Mouse (Mus musculus): ENCODE data around the gene Col6a4. TPM values are rescaled to one million over a fixed set of nuclear protein-coding genes. Genes with fewer than 3 reads are reported as not detected.
A peak's percentile ranks its signal among the peaks of the same experiment; 100 is the strongest.

Gene Col6a4
- polyA plus RNA-seq, 1 experiment: not detected

DNA sequence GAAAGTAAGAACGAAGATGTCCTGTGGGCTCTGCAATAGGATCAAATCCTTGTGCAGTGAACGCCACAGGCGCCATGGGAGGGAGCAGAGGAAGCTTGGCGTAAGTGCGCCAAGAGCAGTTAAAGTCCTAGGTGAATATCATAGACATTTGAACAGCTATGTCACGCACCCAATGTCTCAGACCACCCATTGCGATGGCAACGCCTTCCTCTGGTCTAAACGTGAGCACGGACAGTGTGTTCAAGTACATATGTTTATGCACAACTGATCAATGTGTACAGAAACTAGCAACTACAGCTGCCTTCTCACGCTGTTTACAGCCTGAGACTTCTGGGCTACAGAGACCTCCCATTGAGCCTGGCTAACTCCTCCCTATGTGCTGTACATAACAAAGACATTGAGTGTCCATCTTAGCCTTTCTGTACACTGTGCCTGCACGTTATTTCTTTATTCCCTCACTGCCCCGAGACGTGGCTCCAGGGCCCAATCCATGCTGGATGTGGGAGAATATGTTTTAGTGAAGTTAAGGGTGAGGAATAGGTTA is 125.2 kb downstream of the Col6a4 start:
- Histone ChIP-seq H3K9ac (ENCODE audit: low read depth, poor library complexity, severe bottlenecking) (no peak overlapping the region), H3K36me3 (ENCODE audit: control insufficient read depth, insufficient read depth, low read length, poor library complexity, severe bottlenecking) (no peaks in the 10 kb centered on the region), H3K9me3 (replicated peaks; ENCODE audit: control insufficient read depth, insufficient read depth, low read length, poor library complexity, severe bottlenecking) (no peaks in the 10 kb centered on the region), H3K27ac (ENCODE audit: insufficient read depth, low read length) (no peak overlapping the region), H3K4me1 (ENCODE audit: control insufficient read depth, insufficient read depth, low read length) (peaks cover 3% of the 10 kb centered on the region), H3K27me3 (ENCODE audit: control insufficient read depth, insufficient read depth, low read length, poor library complexity, severe bottlenecking) (no peaks in the 10 kb centered on the region), H3K4me3 (ENCODE audit: low read depth, low read length) (peak overlapping the region; percentile 43)
- TF ChIP-seq EP300 (IDR thresholded peaks at IDR 0.05; ENCODE audit: insufficient read depth, low read depth, low read length) (no peak), CTCF (IDR thresholded peaks at IDR 0.05; ENCODE audit: low read depth, low read length) (no peak), POLR2A (IDR thresholded peaks at IDR 0.05; ENCODE audit: insufficient read depth, low read length) (no peak)

GRCm38 (mm10) chr9:105970901-105971300 is 125.7 kb downstream of the Col6a4 start:
- no peak overlapping the region for H3K9ac ChIP-seq (ENCODE audit: low read depth, poor library complexity, severe bottlenecking)
- H3K4me1 ChIP-seq (ENCODE audit: control insufficient read depth, insufficient read depth, low read length): peaks cover 2% of the 10 kb centered on the region
- H3K27ac ChIP-seq (ENCODE audit: insufficient read depth, low read length): no peak overlapping the region
- H3K27me3 ChIP-seq (ENCODE audit: control insufficient read depth, insufficient read depth, low read length, poor library complexity, severe bottlenecking): no peaks in the 10 kb centered on the region
- no peaks in the 10 kb centered on the region for H3K9me3 ChIP-seq (replicated peaks; ENCODE audit: control insufficient read depth, insufficient read depth, low read length, poor library complexity, severe bottlenecking)
- no peak for TF ChIP-seq POLR2A (IDR thresholded peaks at IDR 0.05; ENCODE audit: insufficient read depth, low read length)
- TF ChIP-seq CTCF (IDR thresholded peaks at IDR 0.05; ENCODE audit: low read depth, low read length): no peak
- H3K36me3 ChIP-seq (ENCODE audit: control insufficient read depth, insufficient read depth, low read length, poor library complexity, severe bottlenecking): no peaks in the 10 kb centered on the region
- H3K4me3 ChIP-seq (ENCODE audit: low read depth, low read length): no peak overlapping the region

- Histone ChIP-seq H3K4me1 (ENCODE audit: control insufficient read depth, insufficient read depth, low read length) (no peaks in the 10 kb centered on the region), H3K9me3 (replicated peaks; ENCODE audit: control insufficient read depth, insufficient read depth, low read length, poor library complexity, severe bottlenecking) (no peaks in the 10 kb centered on the region), H3K27ac (ENCODE audit: insufficient read depth, low read length) (no peak overlapping the region), H3K9ac (ENCODE audit: low read depth, poor library complexity, severe bottlenecking) (no peak overlapping the region), H3K4me3 (ENCODE audit: low read depth, low read length) (no peak overlapping the region), H3K36me3 (ENCODE audit: control insufficient read depth, insufficient read depth, low read length, poor library complexity, severe bottlenecking) (no peaks in the 10 kb centered on the region), H3K27me3 (ENCODE audit: control insufficient read depth, insufficient read depth, low read length, poor library complexity, severe bottlenecking) (no peaks in the 10 kb centered on the region)
- TF ChIP-seq POLR2A (IDR thresholded peaks at IDR 0.05; ENCODE audit: insufficient read depth, low read length) (no peak), CTCF (IDR thresholded peaks at IDR 0.05; ENCODE audit: low read depth, low read length) (no peak)
These were observed 128.6 kb downstream of the Col6a4 start for GRCm38 (mm10) chr9:105967976-105968375.

DNA sequence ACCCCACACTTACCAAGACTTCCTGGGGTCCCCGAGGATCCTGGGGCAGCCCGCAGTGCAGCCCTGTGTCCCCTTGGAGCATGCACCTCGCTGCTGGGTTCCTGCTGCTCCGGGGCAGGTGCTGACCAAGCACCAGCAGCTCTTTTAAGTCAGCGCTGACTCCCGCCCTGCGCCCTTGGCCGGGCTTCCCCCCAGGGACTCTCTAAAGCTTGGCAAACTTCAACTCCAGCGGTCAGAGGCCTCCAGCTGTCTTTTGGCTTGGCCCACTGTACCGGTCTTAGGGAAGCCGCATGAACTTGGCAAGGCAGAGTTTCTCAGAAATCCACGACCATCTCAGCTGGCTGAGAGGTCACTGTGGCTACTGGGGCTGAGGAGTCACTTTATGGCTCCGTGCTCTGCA is 136.1 kb downstream of the Col6a4 start, which contains the start of gene Col6a5:
Gene Col6a5, minus strand, starts transcription at position 111 of the 400 bp plus-strand sequence.
- H3K9me3 ChIP-seq (replicated peaks; ENCODE audit: control insufficient read depth, insufficient read depth, low read length, poor library complexity, severe bottlenecking): no peaks in the 10 kb centered on the region
- no peaks in the 10 kb centered on the region for H3K36me3 ChIP-seq (ENCODE audit: control insufficient read depth, insufficient read depth, low read length, poor library complexity, severe bottlenecking)
- H3K9ac ChIP-seq (ENCODE audit: low read depth, poor library complexity, severe bottlenecking): no peak within 1 kb of the TSS; the same call in 1 of the 2 replicates
- H3K4me3 ChIP-seq (ENCODE audit: low read depth, low read length): no peak within 1 kb of the TSS
- no peaks in the 10 kb centered on the region for H3K27me3 ChIP-seq (ENCODE audit: control insufficient read depth, insufficient read depth, low read length, poor library complexity, severe bottlenecking)
- no peak for TF ChIP-seq CTCF (IDR thresholded peaks at IDR 0.05; ENCODE audit: low read depth, low read length)
- TF ChIP-seq POLR2A (IDR thresholded peaks at IDR 0.05; ENCODE audit: insufficient read depth, low read length): no peak
- TF ChIP-seq EP300 (IDR thresholded peaks at IDR 0.05; ENCODE audit: insufficient read depth, low read depth, low read length): no peak
- H3K4me1 ChIP-seq (ENCODE audit: control insufficient read depth, insufficient read depth, low read length): no peaks in the 10 kb centered on the region
- H3K27ac ChIP-seq (ENCODE audit: insufficient read depth, low read length): no peak within 1 kb of the TSS

DNA sequence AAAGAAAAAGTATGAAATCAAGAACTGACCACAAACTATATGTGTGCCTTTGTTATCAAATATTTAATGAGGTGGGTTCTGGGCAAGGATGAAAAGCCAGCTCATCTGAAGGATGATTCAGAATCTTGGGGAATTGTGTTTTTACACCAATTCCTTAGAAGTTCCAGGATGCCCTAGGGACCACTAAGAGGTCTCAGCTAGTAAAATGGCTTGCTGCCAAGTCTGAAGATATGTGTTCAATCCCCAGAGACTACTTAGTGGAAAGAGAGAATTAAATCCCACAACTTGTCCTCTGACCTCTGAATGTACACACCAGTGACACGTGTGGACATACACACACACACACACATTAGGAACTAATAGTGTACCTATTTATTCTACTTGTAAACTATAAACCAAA is 137.5 kb downstream of the Col6a4 start:
- Histone ChIP-seq H3K27me3 (ENCODE audit: control insufficient read depth, insufficient read depth, low read length, poor library complexity, severe bottlenecking) (no peaks in the 10 kb centered on the region), H3K9ac (ENCODE audit: low read depth, poor library complexity, severe bottlenecking) (no peak overlapping the region), H3K4me3 (ENCODE audit: low read depth, low read length) (no peak overlapping the region), H3K9me3 (replicated peaks; ENCODE audit: control insufficient read depth, insufficient read depth, low read length, poor library complexity, severe bottlenecking) (no peaks in the 10 kb centered on the region), H3K27ac (ENCODE audit: insufficient read depth, low read length) (no peak overlapping the region), H3K4me1 (ENCODE audit: control insufficient read depth, insufficient read depth, low read length) (no peaks in the 10 kb centered on the region), H3K36me3 (ENCODE audit: control insufficient read depth, insufficient read depth, low read length, poor library complexity, severe bottlenecking) (no peaks in the 10 kb centered on the region)
- TF ChIP-seq EP300 (IDR thresholded peaks at IDR 0.05; ENCODE audit: insufficient read depth, low read depth, low read length) (no peak), POLR2A (IDR thresholded peaks at IDR 0.05; ENCODE audit: insufficient read depth, low read length) (no peak), CTCF (IDR thresholded peaks at IDR 0.05; ENCODE audit: low read depth, low read length) (no peak)

DNA sequence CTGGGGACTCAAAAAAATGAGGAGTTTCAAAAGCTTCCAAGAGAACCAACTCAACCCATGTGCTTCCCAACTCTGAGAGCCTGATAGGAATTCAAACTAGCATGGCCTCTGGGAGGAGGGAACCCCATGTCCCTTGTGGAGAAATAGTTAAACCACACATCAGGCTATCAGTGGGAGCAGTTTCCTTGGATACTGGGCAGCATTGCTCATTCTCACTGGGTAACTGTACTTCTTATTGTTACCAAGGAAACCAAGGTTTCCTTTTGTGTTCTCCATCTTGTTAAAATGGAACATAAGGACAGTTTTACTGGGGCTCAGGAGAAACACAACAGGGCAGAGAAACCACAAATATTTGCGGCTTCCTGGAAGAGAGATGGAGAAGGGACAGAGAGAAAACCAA is 146.8 kb downstream of the Col6a4 start:
- Histone ChIP-seq H3K27me3 (ENCODE audit: control insufficient read depth, insufficient read depth, low read length, poor library complexity, severe bottlenecking) (no peaks in the 10 kb centered on the region), H3K36me3 (ENCODE audit: control insufficient read depth, insufficient read depth, low read length, poor library complexity, severe bottlenecking) (no peaks in the 10 kb centered on the region), H3K4me1 (ENCODE audit: control insufficient read depth, insufficient read depth, low read length) (no peaks in the 10 kb centered on the region), H3K9ac (ENCODE audit: low read depth, poor library complexity, severe bottlenecking) (no peak overlapping the region), H3K9me3 (replicated peaks; ENCODE audit: control insufficient read depth, insufficient read depth, low read length, poor library complexity, severe bottlenecking) (no peaks in the 10 kb centered on the region), H3K4me3 (ENCODE audit: low read depth, low read length) (no peak overlapping the region), H3K27ac (ENCODE audit: insufficient read depth, low read length) (no peak overlapping the region)
- TF ChIP-seq POLR2A (IDR thresholded peaks at IDR 0.05; ENCODE audit: insufficient read depth, low read length) (no peak), CTCF (IDR thresholded peaks at IDR 0.05; ENCODE audit: low read depth, low read length) (no peak), EP300 (IDR thresholded peaks at IDR 0.05; ENCODE audit: insufficient read depth, low read depth, low read length) (no peak)

All from ES-Bruce4 (cell line).